Mouse (Mus musculus): ENCODE results near the gene Cdk13. TPM values are rescaled to one million over a fixed set of nuclear protein-coding genes. Genes with fewer than 3 reads are reported as not detected.

Gene Cdk13
- total RNA-seq (2021), result 10 to 100 TPM; 50.0 to 67.5 TPM

DNA sequence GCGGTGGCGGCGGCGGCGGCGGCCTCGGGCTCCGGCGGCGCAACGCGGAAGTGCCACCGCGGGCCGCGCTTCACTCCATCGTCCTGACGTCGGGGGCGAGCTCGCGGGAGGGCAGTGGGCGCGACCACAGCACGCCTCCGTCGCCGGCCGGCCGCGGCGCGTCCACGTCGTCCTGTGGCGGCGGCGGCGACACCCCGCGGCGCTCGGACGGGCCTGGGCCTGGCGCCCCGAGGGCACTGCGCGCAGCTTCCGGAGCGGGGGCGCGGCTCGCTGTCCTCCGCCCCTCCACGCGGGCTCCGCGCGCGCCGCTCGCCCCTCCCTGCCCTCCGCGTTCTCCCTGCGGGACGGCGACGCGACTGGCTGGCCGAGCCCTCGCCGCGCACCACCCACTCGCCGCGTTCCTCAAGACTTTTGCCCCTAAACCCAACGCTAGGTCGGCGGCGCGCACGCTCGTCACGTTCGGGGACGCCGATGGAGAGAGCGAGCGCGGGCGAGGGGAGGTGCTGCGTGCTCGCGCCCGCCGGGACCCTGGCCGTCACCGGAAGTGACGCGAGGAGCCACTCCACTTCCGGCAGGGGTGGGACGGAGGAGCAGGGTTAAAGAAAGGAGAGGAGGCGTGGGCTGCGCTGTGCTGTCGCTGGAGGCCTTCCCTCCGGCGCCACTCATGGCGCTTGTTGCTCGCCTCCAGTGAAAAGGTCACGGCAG, at the start of gene Cdk13:
Gene Cdk13, minus strand, starts transcription at position 189 of the 705 bp plus-strand sequence.
- DNase-seq (ENCODE audit: extremely low spot score in 1 of 2, low spot score in 1 of 2), result peak; percentile 91 to 99

DNA sequence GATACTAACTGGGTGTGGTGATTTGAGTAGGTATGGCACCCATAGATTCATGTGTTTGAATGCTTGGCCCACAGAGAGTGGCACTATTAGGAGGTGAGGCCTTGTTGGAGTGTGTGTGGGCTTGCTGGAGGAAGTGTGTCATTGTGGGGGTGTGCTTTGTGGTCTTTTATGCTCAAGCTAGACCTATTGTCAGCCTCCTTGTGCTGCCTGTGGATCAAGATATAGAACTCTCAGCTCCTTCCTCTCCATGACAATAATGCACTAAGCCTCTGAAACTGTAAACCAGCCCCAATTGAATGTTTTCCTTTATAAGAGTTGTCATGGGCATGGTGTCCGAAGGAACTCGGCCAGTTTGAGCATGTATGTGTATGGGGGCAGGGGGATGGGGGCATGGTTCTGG, 38.4 kb upstream of the Cdk13 start:
- DNase-seq (ENCODE audit: extremely low spot score in 1 of 2, low spot score in 1 of 2), result no peak

DNA sequence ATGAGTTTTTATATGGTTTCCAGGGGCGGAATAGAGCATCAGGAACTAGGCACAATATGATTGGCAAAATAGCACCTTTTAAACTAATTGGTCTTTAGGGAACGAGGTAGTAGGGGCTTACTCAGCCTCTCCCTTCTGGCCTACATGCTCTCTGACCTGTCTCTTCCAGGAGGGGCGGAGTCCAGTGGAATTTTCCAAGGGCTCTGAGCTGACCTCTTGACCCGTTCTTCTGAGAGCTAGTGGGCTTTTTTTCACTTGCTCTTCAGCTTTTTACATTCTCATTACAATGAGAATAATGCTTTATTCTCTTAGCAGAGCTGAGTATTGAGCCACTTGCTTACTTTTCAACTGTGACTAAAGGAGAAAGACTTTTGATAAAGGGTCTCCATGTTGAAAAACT, 37.9 kb upstream of the Cdk13 start:
- no peak for DNase-seq (ENCODE audit: extremely low spot score in 1 of 2, low spot score in 1 of 2)

DNA sequence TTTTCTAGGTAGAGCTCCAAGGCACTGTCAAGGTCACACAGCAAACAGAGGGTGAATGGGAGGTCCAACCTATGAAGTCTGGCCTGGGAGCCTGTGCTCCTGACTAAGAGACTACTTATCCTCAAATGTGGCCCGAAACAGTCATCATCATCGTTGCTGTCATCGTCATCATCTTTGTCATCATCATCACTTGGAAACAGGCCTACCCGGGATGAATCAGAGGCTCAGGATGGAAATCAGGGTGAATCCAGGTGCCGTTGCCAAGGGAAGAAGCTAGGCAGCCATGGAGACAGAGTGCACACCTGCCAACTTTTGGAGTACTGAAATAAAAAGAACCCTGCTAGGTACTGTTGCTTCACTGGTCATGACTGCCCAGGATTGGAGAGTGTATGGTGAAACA, 34.2 kb upstream of the Cdk13 start:
- no peak for DNase-seq (ENCODE audit: extremely low spot score in 1 of 2, low spot score in 1 of 2)

DNA sequence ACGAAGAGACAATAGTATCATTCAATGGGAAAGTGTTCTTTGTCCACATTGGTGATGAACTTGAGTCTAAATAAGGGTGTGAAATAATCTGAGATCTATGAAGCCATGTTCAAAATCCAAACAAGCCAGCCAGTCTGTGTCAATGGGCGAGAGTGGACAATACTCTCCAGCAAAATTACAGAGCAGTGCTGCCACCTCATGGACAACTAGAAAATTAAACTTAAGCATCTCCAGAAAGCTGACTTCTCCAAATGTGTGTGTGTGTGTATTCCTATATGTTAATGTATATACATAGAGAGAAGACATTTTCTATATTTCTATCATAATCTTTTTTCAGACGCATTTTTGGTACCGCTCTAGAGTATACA, 33.6 kb upstream of the Cdk13 start:
- peak in 1 of 2 experiments; percentile 64 for DNase-seq (ENCODE audit: extremely low spot score in 1 of 2, low spot score in 1 of 2)

DNA sequence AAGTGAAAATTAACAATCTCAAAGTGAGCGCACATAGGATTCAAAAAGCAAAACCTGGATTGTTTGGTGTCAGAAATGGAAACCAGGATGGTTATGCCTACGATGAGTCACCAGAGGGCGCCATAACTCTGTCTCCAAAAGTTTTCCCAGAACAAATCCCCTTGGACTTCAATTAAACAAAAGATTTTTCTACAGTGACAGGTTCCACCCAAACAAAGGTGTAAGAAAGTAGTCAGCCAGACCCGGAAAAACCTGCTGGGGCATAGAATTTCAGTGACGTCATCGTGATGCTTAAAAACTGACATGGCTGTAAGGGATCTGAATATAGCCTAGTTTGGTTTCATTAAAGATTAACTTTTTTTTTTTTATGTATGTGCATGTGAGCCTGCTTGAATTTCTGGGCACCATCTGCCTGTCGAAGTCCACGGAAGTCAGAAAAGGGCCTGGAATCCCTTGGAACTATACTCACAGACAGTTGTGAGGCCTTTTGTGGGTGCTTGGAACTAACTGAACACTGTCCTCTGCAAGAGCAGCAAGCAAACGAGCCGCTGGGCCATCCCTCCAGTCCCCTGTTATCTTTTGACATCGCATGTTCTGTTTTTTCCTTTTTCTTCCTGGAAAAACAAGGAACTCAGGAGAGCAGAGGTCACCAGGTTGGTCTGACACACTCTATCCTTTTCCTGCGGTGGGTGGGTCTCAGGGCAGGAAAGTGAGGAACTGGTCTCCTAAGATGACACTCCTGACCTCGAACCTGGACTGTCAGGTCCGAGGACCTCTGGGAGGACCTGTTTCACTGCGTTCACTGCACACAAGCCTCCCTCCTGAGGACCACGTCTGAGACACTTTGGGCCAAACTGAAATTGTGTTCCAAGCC, 33.0 kb upstream of the Cdk13 start:
- DNase-seq (ENCODE audit: extremely low spot score in 1 of 2, low spot score in 1 of 2), result peak; percentile 14 to 50

DNA sequence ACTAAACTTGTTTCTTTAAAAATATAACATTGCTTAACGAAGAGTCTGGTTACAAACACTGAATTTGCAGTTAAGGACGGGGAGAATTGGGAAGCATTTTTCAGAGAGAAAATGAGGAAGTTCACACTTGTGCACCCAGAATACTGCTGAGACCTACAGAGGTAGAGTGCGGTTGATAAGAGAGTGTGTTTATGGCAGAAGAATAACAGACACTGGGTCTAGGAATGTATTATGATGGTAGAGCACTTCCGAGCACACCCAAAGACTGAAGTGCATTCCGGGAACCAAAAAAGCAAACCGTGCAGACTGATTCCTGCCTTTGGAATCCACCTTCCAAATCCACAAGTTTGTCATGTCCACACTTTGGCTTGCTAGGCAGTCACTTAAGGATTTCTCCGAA, 31.9 kb upstream of the Cdk13 start:
- DNase-seq (ENCODE audit: extremely low spot score in 1 of 2, low spot score in 1 of 2), result no peak

DNA sequence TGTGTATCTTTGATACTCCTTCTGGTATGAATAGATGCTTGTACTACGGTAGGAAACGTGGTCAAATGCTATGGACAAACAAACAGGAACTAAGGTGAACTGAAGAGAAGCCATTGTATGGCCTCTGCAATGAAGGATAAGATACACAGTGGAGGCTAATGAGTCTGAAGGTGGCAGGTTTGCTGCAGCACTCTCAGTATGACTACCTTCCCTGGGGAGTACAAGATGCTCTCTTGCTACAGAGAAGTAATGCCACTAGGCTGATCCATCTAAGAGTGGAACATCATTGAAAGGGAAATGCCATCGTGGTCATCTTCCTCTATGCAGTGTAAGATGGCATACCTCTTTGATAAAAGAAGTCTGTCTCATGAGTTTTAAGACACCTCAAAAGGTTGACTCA, 28.0 kb upstream of the Cdk13 start:
- DNase-seq (ENCODE audit: extremely low spot score in 1 of 2, low spot score in 1 of 2), result no peak

DNA sequence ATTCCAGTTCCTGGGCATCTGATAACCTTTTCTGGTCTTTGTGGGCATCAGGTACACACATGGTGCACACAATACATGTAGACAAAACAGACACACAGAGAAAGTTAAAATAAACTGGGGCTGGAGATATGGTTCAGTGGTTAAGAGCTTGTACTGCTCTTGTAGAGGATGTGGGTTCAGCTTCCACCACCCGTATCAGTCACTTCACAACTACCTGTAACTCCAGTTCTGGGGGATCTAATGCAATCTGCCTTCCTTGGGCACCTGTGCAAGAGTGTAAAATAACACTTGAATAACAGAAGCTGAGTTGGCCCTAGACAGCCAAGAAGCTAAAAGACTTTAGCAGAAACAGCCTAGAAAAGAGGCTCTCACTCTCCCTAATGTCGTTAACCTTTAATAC, 12.3 kb upstream of the Cdk13 start:
- DNase-seq (ENCODE audit: extremely low spot score in 1 of 2, low spot score in 1 of 2), result no peak

DNA sequence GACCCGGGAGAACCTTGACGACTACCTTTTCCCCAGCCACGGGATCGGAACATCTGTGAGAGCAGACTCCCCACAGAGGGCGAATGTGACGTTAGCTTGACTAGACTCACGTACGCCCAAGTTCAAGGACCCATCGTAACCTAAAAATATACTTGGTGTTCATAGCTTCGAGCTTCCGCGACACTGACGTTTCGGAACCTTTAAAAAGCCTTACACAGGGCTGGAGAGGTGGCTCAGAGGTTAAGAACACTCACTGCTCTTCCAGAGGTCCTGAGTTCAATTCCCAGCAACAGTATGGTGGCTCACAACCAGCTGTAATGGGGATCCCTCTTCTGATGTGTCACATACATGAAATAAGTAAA, 698 bp upstream of the Cdk13 start:
- no peak for DNase-seq (ENCODE audit: extremely low spot score in 1 of 2, low spot score in 1 of 2)

DNA sequence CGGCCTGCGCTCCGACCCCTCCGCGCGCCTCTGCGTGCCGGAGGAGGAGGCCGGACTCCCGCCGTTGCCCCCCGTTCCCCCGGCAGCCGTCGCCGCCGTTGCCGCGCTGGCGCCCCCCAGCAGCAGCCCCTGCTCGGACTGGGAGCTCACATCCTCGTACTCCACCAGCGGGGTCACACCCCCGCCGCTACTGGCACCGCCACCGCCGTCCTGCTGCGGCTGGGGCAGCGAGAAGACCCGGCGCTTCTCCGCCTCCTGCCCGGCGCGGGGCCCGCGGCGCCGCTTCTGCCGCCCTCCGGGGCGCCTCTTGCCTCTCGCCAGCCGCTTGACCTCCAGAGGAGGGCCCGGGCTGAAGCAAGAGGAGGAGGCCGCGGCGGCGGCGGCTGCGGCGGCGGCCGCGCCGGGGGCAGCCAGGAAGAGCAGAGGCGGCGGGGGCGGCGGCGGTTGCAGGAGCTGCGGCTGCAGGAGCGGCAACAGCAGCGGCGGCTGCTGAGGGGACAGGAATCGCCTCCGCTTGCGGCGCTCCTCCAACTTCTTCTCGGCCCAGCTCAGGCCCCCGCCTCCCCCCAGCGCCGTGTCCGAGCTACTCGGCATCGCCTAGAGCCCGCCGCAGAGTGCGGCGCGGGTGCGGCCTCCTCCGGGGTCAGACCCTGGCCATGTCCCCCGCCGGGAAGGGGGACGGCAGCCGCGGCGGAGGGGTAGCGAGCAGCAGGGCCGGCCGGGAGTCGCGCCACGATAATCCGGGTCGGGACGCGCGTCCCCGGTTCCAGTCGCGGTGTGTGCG, 647 bp downstream of the Cdk13 start:
- DNase-seq (ENCODE audit: extremely low spot score in 1 of 2, low spot score in 1 of 2), result peak; percentile 19 to 54

DNA sequence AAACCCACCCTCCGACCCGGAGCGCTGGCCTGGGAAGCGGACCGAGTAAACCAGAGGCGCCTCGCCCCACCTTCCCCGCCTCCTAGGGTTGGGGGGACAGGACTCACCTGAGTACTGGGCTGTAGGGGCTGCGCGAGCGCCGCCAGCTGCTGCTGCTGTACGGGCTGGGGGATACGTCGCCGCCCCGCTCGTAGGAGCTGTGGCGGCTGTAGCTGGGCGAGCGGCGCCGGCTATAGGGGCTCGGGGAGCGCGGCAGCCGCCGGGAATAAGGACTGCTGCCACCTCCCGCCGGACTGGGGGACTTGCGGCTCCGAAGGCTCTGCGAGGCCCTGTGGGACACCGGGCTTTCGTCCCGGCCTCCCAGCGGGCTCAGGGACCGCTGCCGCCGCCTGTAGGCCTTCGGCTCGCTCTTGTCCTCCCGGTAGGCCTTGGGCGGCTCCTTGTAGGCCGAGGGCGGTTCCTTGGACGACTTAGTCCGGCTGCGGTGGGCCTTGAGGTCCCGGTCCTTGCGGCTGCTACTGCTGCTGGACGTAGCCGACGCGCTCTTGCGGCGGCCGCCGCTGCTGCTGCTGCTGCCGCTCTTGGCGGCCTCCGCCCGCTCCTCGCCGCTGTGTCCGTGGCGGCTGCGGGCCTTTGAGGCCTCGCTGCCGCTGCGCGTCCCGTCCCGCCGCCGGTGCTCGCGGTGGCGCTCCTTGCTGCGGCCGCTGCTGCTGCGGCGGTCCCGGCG, 1.4 kb downstream of the Cdk13 start:
- peak; percentile 51 to 55 for DNase-seq (ENCODE audit: extremely low spot score in 1 of 2, low spot score in 1 of 2)

DNA sequence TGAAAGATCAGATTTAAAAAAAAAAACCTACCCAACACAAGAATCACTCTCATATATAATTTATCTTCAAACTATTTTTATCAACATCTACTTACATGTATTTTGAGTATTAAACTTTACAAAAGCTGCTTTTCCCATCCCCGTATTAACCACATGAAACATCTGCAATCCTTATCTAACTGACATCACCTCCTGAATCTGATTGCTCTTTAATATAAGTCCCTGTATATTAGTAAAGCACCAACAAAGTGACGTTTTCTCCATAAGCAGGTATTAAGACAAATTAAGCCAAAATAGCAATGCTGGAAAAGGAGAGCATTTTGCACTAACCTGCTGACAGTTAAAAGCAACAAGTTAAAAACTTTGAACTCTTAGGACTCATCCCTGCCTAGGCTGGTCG, 2.0 kb downstream of the Cdk13 start:
- no peak for DNase-seq (ENCODE audit: extremely low spot score in 1 of 2, low spot score in 1 of 2)

DNA sequence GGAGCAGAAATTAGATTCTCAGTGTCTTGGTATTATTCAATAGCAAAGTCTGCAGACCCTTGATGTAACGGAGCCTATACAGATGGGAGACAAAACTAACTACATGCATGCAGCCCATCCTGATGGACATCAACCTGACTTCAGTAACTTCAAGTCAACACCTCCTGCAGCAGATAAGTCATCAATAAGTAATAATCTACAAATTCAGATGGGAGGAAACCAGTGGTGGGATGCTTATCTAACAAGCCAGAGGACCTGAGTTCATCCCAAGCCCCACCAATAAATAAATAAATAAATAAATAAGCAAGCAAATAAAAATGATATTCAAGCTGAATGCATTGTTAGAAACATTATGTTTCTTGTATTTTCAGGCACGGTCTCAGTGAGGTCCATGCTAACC, 5.2 kb downstream of the Cdk13 start:
- DNase-seq (ENCODE audit: extremely low spot score in 1 of 2, low spot score in 1 of 2), result no peak

DNA sequence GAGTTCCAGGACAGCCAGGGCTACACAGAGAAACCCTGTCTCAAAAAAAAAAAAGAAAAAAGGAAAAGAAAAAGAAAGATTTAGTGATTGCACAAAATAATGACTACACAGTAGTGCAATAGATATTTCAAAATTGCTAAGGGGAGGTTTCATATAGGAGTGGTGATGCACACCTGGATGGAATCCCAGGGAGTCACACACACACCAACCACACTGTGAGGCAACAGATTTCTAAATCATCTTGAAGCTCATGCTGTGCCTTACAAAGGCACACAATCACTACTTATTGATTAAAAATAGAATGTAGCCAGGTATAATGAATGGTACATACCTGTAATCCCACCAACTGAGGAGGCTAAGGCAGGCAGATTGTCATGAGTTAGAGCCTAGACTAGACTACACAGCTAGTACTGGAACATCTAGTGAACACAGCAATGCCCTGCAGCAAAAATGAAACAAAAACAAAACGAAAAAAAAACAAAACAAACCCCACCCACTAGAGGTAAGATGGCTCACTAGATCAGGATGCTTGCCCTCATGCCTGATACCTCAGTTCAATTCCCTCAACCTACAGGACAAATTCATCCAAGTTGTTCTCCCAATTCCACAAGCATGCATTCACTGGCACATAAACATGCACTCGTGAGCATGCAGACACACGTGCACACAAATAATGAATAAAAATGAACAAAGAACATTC, 9.0 kb downstream of the Cdk13 start:
- no peak for DNase-seq (ENCODE audit: extremely low spot score in 1 of 2, low spot score in 1 of 2)

DNA sequence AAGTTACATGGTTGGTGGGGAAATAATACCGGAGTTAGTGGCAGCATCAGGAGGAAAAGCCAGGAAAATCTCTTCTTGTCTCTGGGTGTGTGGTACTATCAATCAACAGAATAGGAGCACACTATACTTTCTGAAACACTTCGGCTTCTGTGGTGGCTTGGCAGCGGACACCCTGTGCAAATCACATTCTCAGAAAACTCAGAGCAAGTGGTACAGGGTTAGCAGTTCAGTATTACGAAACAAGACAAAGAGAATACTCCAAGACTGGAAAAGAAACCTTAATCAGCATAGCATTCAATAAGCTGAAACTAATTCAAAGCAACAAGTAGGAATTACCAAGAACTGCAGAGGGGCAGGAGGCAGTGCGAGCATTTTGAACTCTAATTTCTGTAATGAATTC, 21.3 kb downstream of the Cdk13 start:
- no peak for DNase-seq (ENCODE audit: extremely low spot score in 1 of 2, low spot score in 1 of 2)

DNA sequence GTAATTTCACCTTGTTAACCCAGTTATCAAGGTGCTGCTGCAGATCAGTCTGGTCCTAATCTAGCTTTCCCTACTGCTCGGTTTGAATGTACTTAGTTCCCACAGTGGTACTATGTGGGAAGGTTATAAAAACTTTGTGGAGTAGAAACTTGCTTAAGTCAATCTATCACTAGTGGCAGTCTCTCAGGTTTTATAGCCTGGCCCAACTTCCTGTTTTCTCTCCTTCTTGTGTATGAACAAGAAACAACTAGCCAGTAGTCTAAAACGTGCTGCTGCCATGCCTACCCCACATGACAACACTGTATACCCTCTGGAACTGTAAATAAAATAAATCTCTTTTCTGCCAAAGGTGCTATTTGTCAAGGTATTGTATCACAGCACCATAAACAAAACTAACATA, 25.0 kb downstream of the Cdk13 start:
- no peak for DNase-seq (ENCODE audit: extremely low spot score in 1 of 2, low spot score in 1 of 2)

DNA sequence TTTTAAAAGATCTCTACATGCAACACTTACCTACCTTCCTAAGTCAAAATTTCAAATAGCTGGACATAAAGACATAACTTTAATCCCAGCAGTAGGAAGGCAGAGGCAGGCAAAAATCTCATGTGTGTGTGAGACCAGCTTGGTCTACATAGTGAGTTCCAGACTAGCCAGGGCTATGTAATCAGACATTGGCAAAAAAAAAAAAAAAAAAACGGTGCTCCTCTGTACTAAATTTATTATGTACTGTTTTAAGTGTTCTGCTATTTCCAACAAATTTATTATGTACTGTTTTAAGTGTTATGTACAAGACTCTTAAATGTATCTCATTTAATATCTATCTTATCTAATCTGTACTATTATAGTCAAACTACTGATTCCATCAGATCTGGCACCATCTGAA, 28.6 kb downstream of the Cdk13 start:
- DNase-seq (ENCODE audit: extremely low spot score in 1 of 2, low spot score in 1 of 2), result no peak

DNA sequence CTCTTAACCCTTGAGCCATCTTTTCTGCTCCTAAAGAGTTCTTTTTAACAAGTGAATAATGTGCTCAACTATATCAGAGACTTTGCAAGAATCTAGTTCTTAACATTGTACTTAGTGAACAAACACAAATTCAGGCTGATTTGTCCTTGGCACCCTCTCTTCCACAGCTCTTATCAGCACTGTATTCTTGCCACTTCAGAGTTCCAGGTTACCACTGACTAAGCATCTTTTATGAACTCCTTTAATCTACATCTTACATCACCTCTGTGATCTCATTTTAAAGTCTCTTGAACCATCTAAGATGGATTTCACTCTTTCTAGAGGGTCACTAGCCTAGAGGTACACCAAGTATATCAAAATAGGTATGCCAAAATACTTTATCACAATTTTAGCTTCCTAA, 29.5 kb downstream of the Cdk13 start:
- no peak for DNase-seq (ENCODE audit: extremely low spot score in 1 of 2, low spot score in 1 of 2)

DNA sequence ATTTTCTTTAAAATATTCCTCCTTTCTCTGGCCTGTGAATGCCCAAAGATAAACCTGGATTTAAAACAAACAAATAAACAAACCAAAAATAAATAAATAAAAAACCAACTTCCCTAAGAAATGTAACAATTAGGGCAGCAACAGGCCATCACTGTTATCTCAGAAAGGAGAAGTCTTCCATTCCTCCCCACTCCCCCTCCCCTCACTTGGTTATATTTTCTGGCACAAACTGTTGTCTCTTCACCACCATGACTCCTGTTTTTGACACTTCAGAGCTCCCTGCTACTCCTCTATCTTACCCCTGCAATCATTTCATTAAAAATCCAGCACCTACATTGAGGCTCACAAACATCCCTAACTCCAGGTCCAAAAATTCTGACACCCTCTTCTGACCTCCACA, 31.8 kb downstream of the Cdk13 start:
- DNase-seq (ENCODE audit: extremely low spot score in 1 of 2, low spot score in 1 of 2), result no peak

Measured in layer of hippocampus, postnatal 25 days (tissue).